Mouse (Mus musculus) ovary, adult 18-20 months (tissue): Measurements from ENCODE around the gene Epop.
"Not testable (repeated sequence)": the region's sequence is repeated elsewhere in the genome, so short reads cannot be mapped to it uniquely, and the experiment has no call there.

Source experiments
- DNase-seq: peaks from one replicate; pipeline ENCODE4 v3.0.0; 2022; ENCODE audit warnings: low spot score, mixed read lengths

Gene Epop

GRCm38 (mm10) chr11:97660734-97661647 lies 31.5 kb upstream of the Epop start:
- no peak for DNase-seq

GRCm38 (mm10) chr11:97659990-97660714 lies 30.6 kb upstream of the Epop start:
- peak; percentile 63 for DNase-seq

DNA sequence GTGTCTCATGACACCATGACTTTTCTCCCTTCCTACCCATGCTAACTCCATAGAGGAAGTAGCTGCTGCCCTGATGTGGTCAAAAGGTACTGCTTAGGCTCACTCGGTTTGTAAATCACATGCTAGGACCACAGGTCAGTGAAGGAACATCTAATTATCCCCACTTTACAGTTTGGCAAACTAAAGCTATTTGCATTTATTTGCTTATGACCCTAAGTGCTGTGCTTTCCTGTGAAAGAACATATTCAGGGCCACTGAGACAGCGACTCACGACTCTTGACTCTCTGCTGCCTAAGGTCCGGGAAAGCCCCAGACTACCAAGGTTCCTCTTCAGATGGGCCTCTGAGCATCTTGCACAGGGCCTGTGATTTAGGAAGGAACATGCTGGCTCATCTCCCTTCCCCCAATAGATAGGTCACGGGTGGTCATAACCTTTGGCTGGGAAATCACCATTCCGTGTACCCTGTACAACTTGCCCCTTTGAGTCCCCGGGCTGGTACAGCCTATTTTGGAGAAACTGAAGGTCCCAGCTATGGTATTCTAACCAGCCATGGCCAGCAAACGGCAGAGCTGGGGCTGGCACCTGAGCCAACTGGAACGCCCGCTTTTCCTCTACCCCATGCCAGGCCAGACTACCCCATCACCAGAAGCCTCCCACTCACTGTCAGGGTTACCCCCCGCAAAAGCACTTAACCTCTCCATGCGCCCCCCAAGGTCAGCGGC lies 29.9 kb upstream of the Epop start:
- DNase-seq: no peak

DNA sequence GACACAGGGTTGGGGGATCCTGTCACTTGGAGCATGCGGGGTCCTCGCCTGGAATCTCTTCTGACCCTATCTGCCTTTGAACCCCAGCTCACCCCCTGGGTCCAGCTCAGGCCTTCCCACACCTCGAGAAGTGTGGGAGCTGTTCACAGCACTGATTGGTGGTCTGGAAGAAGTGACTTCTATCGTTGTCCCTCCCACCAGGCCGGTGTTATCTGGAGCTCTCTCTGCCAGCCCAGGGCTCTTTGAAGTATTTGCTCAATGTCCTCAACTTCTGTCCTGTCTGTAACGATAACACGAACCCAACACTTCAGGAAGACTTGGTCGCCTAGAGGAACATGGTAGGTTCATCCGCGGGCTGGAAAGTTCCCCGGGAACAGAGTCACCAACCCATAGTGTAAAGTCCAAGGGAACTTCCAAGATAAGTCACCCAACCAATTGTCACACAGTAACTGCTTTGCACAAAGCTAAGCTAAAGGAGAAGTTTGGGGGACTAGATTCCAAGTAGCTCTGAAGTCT lies 29.3 kb upstream of the Epop start:
- DNase-seq: no peak

DNA sequence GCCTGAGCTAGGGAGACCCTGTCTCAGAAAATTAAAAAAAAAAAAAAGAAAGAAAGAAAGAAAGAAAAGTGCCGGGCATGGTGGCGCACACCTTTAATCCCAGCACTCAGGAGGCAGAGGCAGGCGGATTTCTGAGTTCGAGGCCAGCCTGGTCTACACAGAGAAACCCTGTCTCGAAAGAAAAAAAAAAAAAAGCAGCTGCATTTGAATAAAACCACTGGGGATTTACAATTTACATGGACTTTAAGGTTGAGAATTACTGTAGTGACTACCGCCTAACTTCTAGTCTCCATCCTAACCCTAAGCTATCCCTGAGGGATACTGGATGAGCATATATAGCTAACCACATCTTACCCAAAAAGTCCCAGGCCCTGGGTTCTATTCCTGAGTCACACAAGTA lies 28.5 kb upstream of the Epop start:
- not testable (repeated sequence) for DNase-seq

- no peak for DNase-seq
Measured at GRCm38 (mm10) chr11:97657184-97657945, 27.9 kb upstream of the Epop start.

DNA sequence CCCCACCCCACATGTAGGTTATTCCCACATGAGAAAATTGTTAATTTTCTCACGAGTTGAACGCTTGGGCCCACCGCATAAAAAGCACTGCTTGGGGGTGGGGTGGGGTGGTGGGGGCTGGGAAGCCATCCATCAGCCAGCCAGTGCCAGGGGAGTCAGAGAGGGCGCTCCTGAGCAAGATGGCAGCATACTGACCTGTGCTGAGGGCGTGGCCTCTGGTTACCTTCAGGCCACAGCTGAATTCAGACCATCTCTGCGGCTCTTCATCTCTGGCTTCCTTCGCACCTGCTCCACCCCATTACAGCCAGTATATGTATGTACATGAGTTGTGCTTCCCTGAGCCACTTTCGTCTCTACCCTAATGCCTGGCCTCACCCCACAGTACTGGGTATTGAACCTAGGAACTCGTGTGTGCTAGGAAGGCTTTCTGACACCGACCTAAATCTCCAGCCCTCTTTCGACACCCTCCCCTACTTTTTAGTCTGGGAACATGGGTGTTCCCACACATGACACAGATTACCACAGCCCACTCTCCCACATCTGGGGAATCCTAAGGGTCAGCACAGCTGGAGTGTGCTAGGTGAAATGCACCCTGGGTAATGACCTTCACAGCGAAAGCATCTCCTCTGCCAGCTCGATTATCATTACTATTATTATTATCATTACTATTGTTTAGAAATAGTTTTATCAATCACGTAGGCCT lies 26.9 kb upstream of the Epop start:
- no peak for DNase-seq

DNA sequence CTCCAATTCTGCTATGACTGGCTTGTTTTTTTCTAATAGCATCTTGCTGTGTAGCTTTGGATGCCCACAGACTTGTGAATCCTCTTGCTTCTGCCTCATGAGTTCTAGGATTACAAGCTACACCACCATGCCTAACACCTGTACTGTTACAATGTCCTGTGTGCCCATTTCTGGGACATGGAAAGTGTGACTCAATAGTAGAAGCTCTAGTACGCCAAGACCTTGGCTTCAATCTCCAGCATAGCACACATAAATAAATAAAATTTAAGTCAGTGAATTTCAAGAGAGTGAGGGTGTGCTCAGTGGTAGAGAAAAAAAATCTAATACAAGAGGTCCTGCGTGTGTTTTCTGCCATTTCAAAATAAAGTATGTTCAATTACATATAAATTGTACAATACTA lies 24.7 kb upstream of the Epop start:
- no peak for DNase-seq

- not testable (repeated sequence) for DNase-seq
Measured at GRCm38 (mm10) chr11:97653376-97653775, 23.9 kb upstream of the Epop start.

GRCm38 (mm10) chr11:97650341-97650740 lies 20.8 kb upstream of the Epop start:
- DNase-seq: no peak

DNA sequence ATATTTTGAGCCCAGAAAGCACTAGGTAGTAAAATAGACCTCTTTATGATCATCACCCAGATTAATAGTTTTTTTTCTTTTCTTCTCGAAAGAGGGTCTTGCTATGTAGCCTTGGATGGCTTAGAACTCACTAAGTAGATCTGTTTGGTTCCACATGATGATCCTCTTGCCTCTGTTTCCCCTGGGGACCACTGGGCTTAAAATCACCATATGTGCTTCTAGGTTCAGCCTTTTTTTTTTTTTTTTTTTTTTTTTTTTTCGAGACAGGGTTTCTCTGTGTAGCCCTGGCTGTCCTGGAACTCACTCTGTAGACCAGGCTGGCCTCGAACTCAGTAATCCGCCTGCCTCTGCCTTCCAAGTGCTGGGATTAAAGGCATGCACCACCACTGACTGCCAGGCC lies 19.0 kb upstream of the Epop start:
- DNase-seq: not testable (repeated sequence)

GRCm38 (mm10) chr11:97644834-97645233 lies 15.3 kb upstream of the Epop start:
- DNase-seq: no peak

GRCm38 (mm10) chr11:97643380-97644055 lies 14.0 kb upstream of the Epop start:
- DNase-seq: no peak

GRCm38 (mm10) chr11:97642746-97643145 lies 13.2 kb upstream of the Epop start:
- DNase-seq: no peak

GRCm38 (mm10) chr11:97641668-97642067 lies 12.2 kb upstream of the Epop start:
- DNase-seq: no peak

DNA sequence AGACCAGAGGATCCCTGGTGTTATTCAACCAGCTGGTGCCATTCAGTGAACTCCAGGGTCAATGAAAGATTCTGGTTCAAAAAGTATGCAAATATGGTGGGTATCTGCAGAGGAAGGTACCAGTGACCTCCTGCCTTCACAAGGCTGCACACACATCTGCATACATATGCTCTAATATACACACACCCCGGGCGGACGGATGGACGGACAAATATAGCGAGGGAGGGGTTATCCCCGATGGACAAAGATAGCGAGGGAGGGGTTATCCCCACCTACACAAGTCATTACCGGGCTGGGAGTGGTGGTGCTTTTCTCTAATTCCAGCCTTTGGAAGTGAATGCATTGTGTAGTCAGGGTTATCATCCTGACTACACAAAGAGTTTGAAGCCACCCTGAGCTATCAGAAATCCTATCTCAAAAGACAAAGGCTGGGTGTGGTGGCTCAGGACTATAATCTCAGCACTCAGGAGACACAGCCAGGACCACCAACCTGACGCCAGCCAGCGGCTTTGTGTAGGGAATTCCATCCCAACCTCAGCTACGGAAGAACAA lies 6.0 kb upstream of the Epop start:
- no peak for DNase-seq

DNA sequence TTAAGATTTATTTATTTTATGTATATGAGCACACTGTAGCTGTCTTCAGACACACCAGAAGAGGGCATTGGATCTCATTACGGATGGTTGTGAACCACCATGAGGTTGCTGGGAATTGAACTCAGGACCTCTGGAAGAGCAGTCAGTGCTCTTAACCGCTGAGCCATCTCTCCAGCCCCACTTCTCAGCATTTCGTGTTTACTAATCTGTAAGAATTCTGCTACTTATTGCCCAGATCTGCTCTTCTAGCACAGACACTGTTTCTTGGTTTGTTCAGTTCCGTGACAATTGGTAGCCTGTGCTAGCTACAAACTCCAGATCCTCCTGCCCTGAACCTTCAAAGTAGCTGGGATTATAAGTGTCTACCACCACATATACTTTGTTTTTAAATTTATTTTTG lies 2.9 kb upstream of the Epop start:
- not testable (repeated sequence) for DNase-seq

DNA sequence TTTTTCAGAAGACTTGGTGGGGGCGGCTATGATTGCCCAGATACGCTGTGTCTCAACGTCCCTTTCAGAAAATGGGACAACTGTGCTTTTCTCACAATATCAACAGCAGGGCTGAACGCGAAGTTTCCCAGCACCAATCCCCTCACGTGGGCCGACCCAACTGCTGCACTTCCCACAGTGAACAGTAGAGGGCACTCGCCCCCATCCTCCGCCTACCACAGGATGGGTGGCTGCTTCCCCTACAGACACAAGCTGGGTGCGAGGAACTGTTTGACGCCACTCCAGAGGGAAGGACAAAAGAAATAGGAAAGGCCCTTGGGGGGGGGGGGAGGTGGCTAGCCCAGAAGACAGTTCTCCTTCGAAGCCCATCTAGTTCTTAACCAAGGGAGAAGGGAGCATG lies 2.4 kb upstream of the Epop start:
- peak; percentile 33 for DNase-seq

GRCm38 (mm10) chr11:97631500-97631899 lies 2.0 kb upstream of the Epop start:
- no peak for DNase-seq

DNA sequence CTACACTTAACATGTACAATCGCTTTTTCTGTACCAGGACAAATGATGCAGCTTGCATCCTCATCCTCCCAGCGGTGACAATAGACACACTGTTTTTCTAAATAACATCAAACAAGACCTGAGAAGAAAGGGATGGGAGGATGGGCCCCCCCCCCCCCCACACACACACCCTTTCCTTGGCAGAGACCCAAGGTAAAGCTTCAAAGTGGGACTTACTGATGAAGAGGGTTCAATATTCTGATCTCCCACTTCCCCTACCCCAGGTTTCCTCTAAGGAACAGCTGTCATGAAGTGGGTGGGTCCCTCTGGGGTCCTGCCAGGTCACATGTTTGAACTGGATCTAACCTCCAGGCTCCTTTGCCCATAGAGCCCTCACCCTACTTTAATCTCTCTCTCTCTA lies 1.5 kb upstream of the Epop start:
- no peak for DNase-seq
